Mouse (Mus musculus): ENCODE results near the gene Rimbp3.

Gene Rimbp3

GRCm38 (mm10) chr16:17255270-17255669, 46.9 kb downstream of the Rimbp3 start:
- in situ Hi-C loops (cut with MboI, MseI) = no loop called here

- in situ Hi-C loops (cut with MboI, MseI) = no loop called here
Measured at GRCm38 (mm10) chr16:17257359-17257821, 49.0 kb downstream of the Rimbp3 start.

GRCm38 (mm10) chr16:17258917-17259316, 50.5 kb downstream of the Rimbp3 start:
- in situ Hi-C loops (cut with MboI, MseI) = no loop called here

GRCm38 (mm10) chr16:17261341-17261740, 52.9 kb downstream of the Rimbp3 start:
- in situ Hi-C loops (cut with MboI, MseI) = no loop called here
